Mouse (Mus musculus) ES-E14 (cell line): ENCODE results near the gene Zbtb45.

Experiments used
- HCFC1 ChIP-seq: IDR thresholded peaks from 2 replicates; pipeline ENCODE4 v1.6.1; 2012; ENCODE audit warnings: low read length, inconsistent platforms, borderline replicate concordance; ENCODE audit not compliant: insufficient read depth
- MAFK ChIP-seq: IDR thresholded peaks from 2 replicates; pipeline ENCODE4 v1.6.1; 2014; ENCODE audit warnings: mild to moderate bottlenecking, low read depth, low read length, inconsistent platforms; ENCODE audit not compliant: insufficient read depth
- ZC3H11A ChIP-seq: IDR thresholded peaks from 2 replicates; pipeline ENCODE4 v1.6.1; 2012; ENCODE audit warnings: low read depth, mild to moderate bottlenecking, inconsistent platforms, low read length, borderline replicate concordance
- ZNF384 ChIP-seq: IDR thresholded peaks from 2 replicates; pipeline ENCODE4 v1.6.1; 2012; ENCODE audit warnings: low read depth, low read length, inconsistent platforms

DNA sequence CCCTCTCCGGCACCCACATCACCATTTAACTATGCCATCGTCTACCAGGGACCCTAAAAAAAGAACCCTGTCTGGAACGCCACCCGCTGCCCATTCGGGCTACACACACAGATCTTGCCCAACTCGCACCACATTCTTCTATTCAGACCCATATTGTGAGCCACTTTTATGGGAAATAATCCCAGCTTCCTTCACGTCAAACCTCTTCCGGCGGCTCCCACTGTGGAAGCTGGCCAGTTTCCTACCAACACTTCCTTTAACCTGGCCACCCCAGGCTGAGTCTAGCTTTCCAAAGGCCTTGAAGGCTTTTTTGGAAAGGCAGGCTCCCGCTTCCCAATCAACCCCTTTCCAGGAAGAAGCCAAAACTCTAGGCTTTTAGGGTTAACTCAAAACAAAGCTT lies 3.3 kb downstream of the Zbtb45 start:
- TF ChIP-seq MAFK (no peak), ZNF384 (no peak), ZC3H11A (no peak), HCFC1 (no peak)
